Mouse (Mus musculus): ENCODE measurements around the gene Mpped2. TPM values are rescaled to one million over a fixed set of nuclear protein-coding genes. Genes with fewer than 3 reads are reported as not detected.
A peak's percentile ranks its signal among the peaks of the same experiment; 100 is the strongest.

The Mpped2 gene
- polyA plus RNA-seq, 1 experiment from 2014 or later = 1.8 TPM

DNA sequence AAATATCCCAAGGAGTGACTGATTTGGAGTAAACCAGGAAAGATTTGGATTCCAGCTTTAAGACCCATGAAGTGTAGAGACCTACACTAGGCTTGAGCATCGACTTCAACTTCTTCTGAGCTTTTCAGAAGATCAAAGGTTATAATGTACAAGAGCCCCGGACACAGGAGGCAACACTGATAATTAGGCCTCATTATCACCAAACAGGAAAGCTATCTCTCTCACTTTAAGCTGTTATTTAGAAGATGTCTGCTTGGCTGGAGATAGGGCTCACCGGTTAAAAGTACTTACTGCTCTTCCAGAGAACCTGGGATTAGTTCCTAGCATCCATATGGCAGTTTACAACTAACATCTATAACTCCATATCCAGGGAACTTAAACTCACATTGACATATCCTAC is 39.1 kb downstream of the Mpped2 start:
- Histone ChIP-seq H3K9me3 (replicated peaks; ENCODE audit: control insufficient read depth, low read length) (no peaks in the 10 kb centered on the region), H3K4me3 (ENCODE audit: low read depth, low read length) (no peak overlapping the region), H3K9ac (ENCODE audit: low read depth, low read length) (no peak overlapping the region), H3K4me1 (ENCODE audit: control insufficient read depth, low read depth, low read length) (peaks cover 15% of the 10 kb centered on the region), H3K27me3 (ENCODE audit: control insufficient read depth, insufficient read depth, low read depth, low read length) (no peaks in the 10 kb centered on the region), H3K36me3 (ENCODE audit: control insufficient read depth, insufficient read depth) (no peaks in the 10 kb centered on the region), H3K4me2 (ENCODE audit: low read depth, low read length) (no peak overlapping the region), H3K27ac (ENCODE audit: low read length) (no peak overlapping the region)
- 12% methylated on average over 3 of the region's 3 CpGs for WGBS (ENCODE audit: insufficient replicate concordance)
- peak; percentile 58 for ATAC-seq (ENCODE audit: low read depth)

DNA sequence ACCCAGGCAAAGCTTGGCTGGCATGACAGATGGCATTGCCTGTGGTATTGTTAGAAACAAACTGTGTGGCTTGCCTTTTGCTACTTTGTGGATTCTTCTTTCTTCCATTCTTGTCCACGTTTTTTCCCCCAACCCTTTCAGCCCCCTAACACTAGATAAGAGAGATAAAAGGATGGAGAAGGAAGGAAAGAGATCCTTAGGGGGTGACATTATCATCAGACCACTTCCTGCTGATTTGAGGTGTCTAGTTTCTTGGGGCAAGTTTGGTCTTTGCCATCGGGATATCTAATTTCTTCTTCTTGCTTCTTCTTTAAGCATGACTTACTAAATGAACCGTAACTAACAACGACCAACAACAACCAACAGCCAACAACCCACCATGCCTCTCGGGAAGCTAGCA is 40.3 kb downstream of the Mpped2 start:
- Histone ChIP-seq H3K27me3 (ENCODE audit: control insufficient read depth, insufficient read depth, low read depth, low read length) (no peaks in the 10 kb centered on the region), H3K4me1 (ENCODE audit: control insufficient read depth, low read depth, low read length) (peaks cover 15% of the 10 kb centered on the region), H3K9me3 (replicated peaks; ENCODE audit: control insufficient read depth, low read length) (no peaks in the 10 kb centered on the region), H3K36me3 (ENCODE audit: control insufficient read depth, insufficient read depth) (no peaks in the 10 kb centered on the region), H3K4me2 (ENCODE audit: low read depth, low read length) (no peak overlapping the region), H3K27ac (ENCODE audit: low read length) (no peak overlapping the region), H3K9ac (ENCODE audit: low read depth, low read length) (no peak overlapping the region), H3K4me3 (ENCODE audit: low read depth, low read length) (no peak overlapping the region)
- 39% methylated on average over 5 of the region's 5 CpGs for WGBS (ENCODE audit: insufficient replicate concordance)
- no peak for ATAC-seq (ENCODE audit: low read depth)

DNA sequence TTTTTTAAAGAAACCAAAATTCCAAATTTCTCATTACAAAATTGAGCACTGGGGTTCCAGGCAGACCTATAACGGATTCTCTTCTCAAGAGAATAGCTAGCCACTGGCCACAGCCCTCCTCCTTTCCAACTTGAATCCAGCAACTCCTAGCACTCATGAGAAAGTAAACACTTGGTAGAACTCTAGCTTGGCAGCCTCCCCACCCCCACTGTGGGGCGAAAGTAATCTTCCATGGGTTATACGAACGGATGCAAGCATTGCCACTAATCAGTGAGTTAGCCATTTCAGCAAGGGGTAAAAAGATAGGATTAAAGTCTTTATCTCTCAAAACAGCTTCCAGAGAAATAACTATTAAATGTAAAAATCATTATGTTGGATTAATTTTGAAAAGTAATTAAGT is 40.9 kb downstream of the Mpped2 start:
- H3K9ac ChIP-seq (ENCODE audit: low read depth, low read length) = no peak overlapping the region
- no peak overlapping the region for H3K4me3 ChIP-seq (ENCODE audit: low read depth, low read length)
- H3K27ac ChIP-seq (ENCODE audit: low read length) = no peak overlapping the region
- H3K36me3 ChIP-seq (ENCODE audit: control insufficient read depth, insufficient read depth) = no peaks in the 10 kb centered on the region
- no peaks in the 10 kb centered on the region for H3K27me3 ChIP-seq (ENCODE audit: control insufficient read depth, insufficient read depth, low read depth, low read length)
- WGBS (ENCODE audit: insufficient replicate concordance) = 30% methylated on average over 4 of the region's 4 CpGs
- H3K9me3 ChIP-seq (replicated peaks; ENCODE audit: control insufficient read depth, low read length) = no peaks in the 10 kb centered on the region
- peaks cover 15% of the 10 kb centered on the region for H3K4me1 ChIP-seq (ENCODE audit: control insufficient read depth, low read depth, low read length)
- no peak; the same call in 1 of the 2 replicates for ATAC-seq (ENCODE audit: low read depth)
- H3K4me2 ChIP-seq (ENCODE audit: low read depth, low read length) = no peak overlapping the region

DNA sequence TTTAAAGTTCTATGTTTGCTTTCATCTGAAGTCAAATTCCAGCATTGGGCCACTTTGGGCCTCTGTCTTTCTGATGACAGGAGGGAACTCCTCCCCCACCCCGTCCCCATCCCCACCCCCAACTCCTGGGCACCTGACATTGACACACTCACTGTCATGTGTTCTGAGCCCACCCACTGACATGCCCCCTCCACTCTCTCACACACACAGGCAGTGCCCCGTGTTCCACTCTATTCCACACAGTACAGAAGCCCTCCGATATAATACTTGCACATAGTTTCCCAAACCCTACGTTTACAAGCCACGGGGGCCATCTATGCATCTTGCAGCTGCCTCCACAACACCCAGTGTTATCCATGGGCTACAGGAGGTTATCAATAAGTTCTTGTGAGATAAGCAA is 42.1 kb downstream of the Mpped2 start:
- Histone ChIP-seq H3K9me3 (replicated peaks; ENCODE audit: control insufficient read depth, low read length) (no peaks in the 10 kb centered on the region), H3K4me3 (ENCODE audit: low read depth, low read length) (no peak overlapping the region), H3K27ac (ENCODE audit: low read length) (no peak overlapping the region), H3K27me3 (ENCODE audit: control insufficient read depth, insufficient read depth, low read depth, low read length) (no peaks in the 10 kb centered on the region), H3K36me3 (ENCODE audit: control insufficient read depth, insufficient read depth) (no peaks in the 10 kb centered on the region), H3K9ac (ENCODE audit: low read depth, low read length) (no peak overlapping the region), H3K4me1 (ENCODE audit: control insufficient read depth, low read depth, low read length) (peaks cover 15% of the 10 kb centered on the region), H3K4me2 (ENCODE audit: low read depth, low read length) (no peak overlapping the region)
- WGBS (ENCODE audit: insufficient replicate concordance) = 29% methylated on average over 5 of the region's 5 CpGs
- peak; percentile 30; the same call in 1 of the 2 replicates for ATAC-seq (ENCODE audit: low read depth)

DNA sequence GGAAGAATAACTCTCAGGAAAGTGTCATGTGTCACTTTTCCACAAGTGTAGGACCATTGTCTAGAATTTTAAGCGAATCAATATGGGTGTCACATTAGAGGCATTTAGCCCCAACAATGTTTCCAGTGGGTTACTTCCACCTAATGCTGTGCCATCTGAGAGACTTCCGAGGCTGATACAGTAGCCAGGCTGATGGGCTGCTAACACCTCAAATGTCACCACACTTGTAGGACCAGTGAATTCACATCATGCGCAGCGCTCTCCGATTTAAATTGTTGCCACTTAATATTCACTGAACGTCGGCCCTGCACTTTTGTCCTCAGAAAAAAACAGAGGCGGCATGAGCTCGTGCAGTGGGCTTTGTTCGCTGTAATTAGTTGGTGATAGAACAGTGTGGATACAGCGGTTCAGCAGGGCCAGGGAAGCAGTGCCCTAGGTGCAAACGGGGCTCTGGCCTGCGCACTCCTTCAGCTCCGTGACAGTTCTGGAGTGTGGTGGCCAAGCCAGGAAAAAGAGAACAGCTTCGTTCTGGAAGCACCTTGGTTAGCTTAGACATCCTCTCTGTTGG is 42.8 kb downstream of the Mpped2 start:
- ATAC-seq (ENCODE audit: low read depth) = no peak
- no peaks in the 10 kb centered on the region for H3K27me3 ChIP-seq (ENCODE audit: control insufficient read depth, insufficient read depth, low read depth, low read length)
- WGBS (ENCODE audit: insufficient replicate concordance) = 81% methylated on average over 15 of the region's 15 CpGs
- H3K27ac ChIP-seq (ENCODE audit: low read length) = no peak overlapping the region
- H3K4me1 ChIP-seq (ENCODE audit: control insufficient read depth, low read depth, low read length) = peaks cover 15% of the 10 kb centered on the region
- H3K9ac ChIP-seq (ENCODE audit: low read depth, low read length) = no peak overlapping the region
- no peaks in the 10 kb centered on the region for H3K9me3 ChIP-seq (replicated peaks; ENCODE audit: control insufficient read depth, low read length)
- H3K4me2 ChIP-seq (ENCODE audit: low read depth, low read length) = no peak overlapping the region
- no peaks in the 10 kb centered on the region for H3K36me3 ChIP-seq (ENCODE audit: control insufficient read depth, insufficient read depth)
- no peak overlapping the region for H3K4me3 ChIP-seq (ENCODE audit: low read depth, low read length)

DNA sequence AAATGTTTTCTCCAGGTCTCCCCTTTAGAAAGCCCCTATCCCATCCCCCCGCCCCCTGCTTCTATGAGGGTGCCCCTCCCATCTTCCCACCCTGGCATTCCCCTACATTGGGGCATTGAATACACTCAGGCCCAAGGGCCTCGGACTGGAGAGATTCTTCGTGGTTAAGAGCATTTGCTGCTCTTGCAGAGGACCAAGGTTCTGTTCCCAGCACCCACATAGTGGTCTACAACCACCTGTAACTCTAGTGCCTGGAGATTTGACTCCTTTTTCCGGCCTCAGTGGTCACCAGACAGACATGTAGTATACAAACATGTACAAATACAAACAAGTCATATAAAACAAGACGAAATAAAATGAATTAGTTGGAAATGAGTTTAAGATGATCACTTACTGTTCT is 45.9 kb downstream of the Mpped2 start:
- no peaks in the 10 kb centered on the region; the same call in none of the 2 replicates for H3K4me1 ChIP-seq (ENCODE audit: control insufficient read depth, low read depth, low read length)
- no peaks in the 10 kb centered on the region for H3K36me3 ChIP-seq (ENCODE audit: control insufficient read depth, insufficient read depth)
- H3K9ac ChIP-seq (ENCODE audit: low read depth, low read length) = no peak overlapping the region
- no peak for ATAC-seq (ENCODE audit: low read depth)
- H3K27me3 ChIP-seq (ENCODE audit: control insufficient read depth, insufficient read depth, low read depth, low read length) = no peaks in the 10 kb centered on the region
- WGBS (ENCODE audit: insufficient replicate concordance) = 67% methylated on average over 5 of the region's 5 CpGs
- H3K4me3 ChIP-seq (ENCODE audit: low read depth, low read length) = no peak overlapping the region
- H3K4me2 ChIP-seq (ENCODE audit: low read depth, low read length) = no peak overlapping the region
- no peak overlapping the region for H3K27ac ChIP-seq (ENCODE audit: low read length)
- no peaks in the 10 kb centered on the region for H3K9me3 ChIP-seq (replicated peaks; ENCODE audit: control insufficient read depth, low read length)

DNA sequence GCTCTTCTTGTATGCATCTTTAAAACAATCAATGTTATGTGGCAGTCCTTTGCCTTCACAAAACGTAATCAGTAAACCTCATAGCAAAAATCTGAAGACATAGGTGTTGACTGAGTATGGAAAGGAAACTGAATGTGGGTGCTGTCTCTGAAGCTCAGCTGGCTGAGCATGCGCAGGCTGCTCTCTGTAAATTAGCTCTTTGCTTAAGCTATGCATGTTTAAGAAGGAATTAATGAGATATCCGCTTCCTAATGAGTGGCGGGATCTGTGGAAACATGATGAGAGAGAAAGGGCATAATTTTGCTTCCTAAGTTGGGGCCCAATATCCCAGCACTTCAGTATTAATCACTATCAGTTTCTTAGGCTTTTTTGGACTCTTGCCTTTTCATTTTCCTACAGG is 51.0 kb downstream of the Mpped2 start:
- H3K36me3 ChIP-seq (ENCODE audit: control insufficient read depth, insufficient read depth) = no peaks in the 10 kb centered on the region
- WGBS (ENCODE audit: insufficient replicate concordance) = 80% methylated on average over 4 of the region's 4 CpGs
- no peaks in the 10 kb centered on the region for H3K27me3 ChIP-seq (ENCODE audit: control insufficient read depth, insufficient read depth, low read depth, low read length)
- no peak overlapping the region for H3K9ac ChIP-seq (ENCODE audit: low read depth, low read length)
- no peaks in the 10 kb centered on the region for H3K4me1 ChIP-seq (ENCODE audit: control insufficient read depth, low read depth, low read length)
- no peak for ATAC-seq (ENCODE audit: low read depth)
- H3K9me3 ChIP-seq (replicated peaks; ENCODE audit: control insufficient read depth, low read length) = no peaks in the 10 kb centered on the region
- H3K27ac ChIP-seq (ENCODE audit: low read length) = no peak overlapping the region
- H3K4me3 ChIP-seq (ENCODE audit: low read depth, low read length) = no peak overlapping the region
- no peak overlapping the region for H3K4me2 ChIP-seq (ENCODE audit: low read depth, low read length)

DNA sequence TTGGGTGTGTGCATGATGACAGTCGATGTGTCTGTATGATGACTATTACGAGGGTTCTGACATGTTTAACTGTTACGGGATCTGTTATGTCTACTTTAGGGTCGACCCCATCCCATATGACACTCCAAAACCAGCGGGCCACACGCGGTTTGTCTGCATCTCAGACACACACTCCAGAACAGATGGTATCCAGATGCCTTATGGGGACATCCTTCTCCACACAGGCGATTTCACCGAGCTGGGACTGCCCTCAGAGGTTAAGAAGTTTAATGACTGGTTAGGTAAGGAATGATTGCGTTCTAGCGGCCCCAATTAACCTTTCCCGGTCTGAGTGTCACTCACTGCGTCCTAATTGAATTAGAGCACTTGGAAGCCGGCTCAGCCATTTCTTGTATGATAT is 51.5 kb downstream of the Mpped2 start:
- Histone ChIP-seq H3K9ac (ENCODE audit: low read depth, low read length) (no peak overlapping the region), H3K36me3 (ENCODE audit: control insufficient read depth, insufficient read depth) (no peaks in the 10 kb centered on the region), H3K27ac (ENCODE audit: low read length) (no peak overlapping the region), H3K4me1 (ENCODE audit: control insufficient read depth, low read depth, low read length) (no peaks in the 10 kb centered on the region), H3K9me3 (replicated peaks; ENCODE audit: control insufficient read depth, low read length) (no peaks in the 10 kb centered on the region), H3K27me3 (ENCODE audit: control insufficient read depth, insufficient read depth, low read depth, low read length) (no peaks in the 10 kb centered on the region), H3K4me3 (ENCODE audit: low read depth, low read length) (no peak overlapping the region), H3K4me2 (ENCODE audit: low read depth, low read length) (no peak overlapping the region)
- 76% methylated on average over 14 of the region's 14 CpGs for WGBS (ENCODE audit: insufficient replicate concordance)
- ATAC-seq (ENCODE audit: low read depth) = no peak

DNA sequence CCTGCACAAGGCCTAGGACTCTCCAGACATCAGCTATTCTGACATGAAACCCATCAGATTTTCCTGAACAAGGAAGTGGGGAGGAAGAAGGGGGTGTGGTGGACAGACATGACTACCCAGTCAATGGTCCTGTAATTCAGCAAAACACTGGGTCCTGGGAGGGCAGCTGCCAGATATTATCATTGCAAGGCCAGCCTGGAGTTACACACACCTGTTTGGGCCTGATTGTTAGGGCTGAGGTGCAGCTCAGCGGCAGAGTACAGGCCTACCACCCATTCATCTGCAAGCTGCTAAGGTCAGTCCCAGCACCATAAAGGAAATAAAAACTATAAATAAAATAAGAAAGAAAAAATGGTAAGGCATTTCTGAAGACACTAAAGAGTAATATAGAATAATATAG is 52.3 kb downstream of the Mpped2 start:
- H3K9ac ChIP-seq (ENCODE audit: low read depth, low read length) = no peak overlapping the region
- WGBS (ENCODE audit: insufficient replicate concordance) = 38% methylated on average over 1 of the region's 1 CpGs
- H3K4me3 ChIP-seq (ENCODE audit: low read depth, low read length) = no peak overlapping the region

More for the DNA sequence above, 52.3 kb downstream of the Mpped2 start:
- no peak for ATAC-seq (ENCODE audit: low read depth)
- Histone ChIP-seq H3K27me3 (ENCODE audit: control insufficient read depth, insufficient read depth, low read depth, low read length) (no peaks in the 10 kb centered on the region), H3K9me3 (replicated peaks; ENCODE audit: control insufficient read depth, low read length) (no peaks in the 10 kb centered on the region), H3K4me1 (ENCODE audit: control insufficient read depth, low read depth, low read length) (no peaks in the 10 kb centered on the region), H3K4me2 (ENCODE audit: low read depth, low read length) (no peak overlapping the region), H3K36me3 (ENCODE audit: control insufficient read depth, insufficient read depth) (no peaks in the 10 kb centered on the region), H3K27ac (ENCODE audit: low read length) (no peak overlapping the region)

All from liver, embryonic 16.5 days (tissue).